In genomic region chr8:84501671-84502308, GRCm38 (mm10) we compare ENCODE assay signal across 9 mouse cellular contexts.
DNase-seq lines count a peak whose midpoint lies in the region; ATAC-seq lines count a peak whose summit lies in the region.
"Had no signal": no experiment of that assay in that cellular context is flagged by ENCODE, and none has a peak within 500 bp of the region (broad histone marks: within the 10 kb centered on the region; RNA-seq: fewer than 3 reads in every experiment).

No protein-coding gene starts in this region.

- no peaks in the 10 kb centered on the region for H3K27me3 ChIP-seq in hindbrain, embryonic 11.5 days (ENCODE audit: control insufficient read depth, insufficient read depth, low read length)
- H3K27me3 ChIP-seq in hindbrain, embryonic 14.5 days (ENCODE audit: control insufficient read depth, insufficient read depth, low read length) = no peaks in the 10 kb centered on the region
- H3K27me3 ChIP-seq in midbrain, embryonic 14.5 days (ENCODE audit: control insufficient read depth, insufficient read depth, low read length) = no peaks in the 10 kb centered on the region
- H3K27me3 ChIP-seq: neural tube, embryonic 12.5 days had no signal

- 0 out of 2 replicates have a peak, but pooled peaks have one; percentile 35 for ATAC-seq in hindbrain, embryonic 11.5 days (ENCODE audit: low FRiP score)
- ATAC-seq in hindbrain, embryonic 14.5 days (ENCODE audit: low FRiP score) = no peak
- no peak for ATAC-seq in midbrain, embryonic 14.5 days (ENCODE audit: low FRiP score, low TSS enrichment)

- 78% methylated on average over 10 of the region's 10 CpGs for WGBS in hindbrain, embryonic 11.5 days
- WGBS in hindbrain, embryonic 14.5 days = 72% methylated on average over 10 of the region's 10 CpGs
- WGBS in midbrain, embryonic 14.5 days = 76% methylated on average over 10 of the region's 10 CpGs

- H3K36me3 ChIP-seq in hindbrain, embryonic 11.5 days (ENCODE audit: control insufficient read depth, insufficient read depth, low read length) = no peaks in the 10 kb centered on the region
- H3K36me3 ChIP-seq in hindbrain, embryonic 14.5 days (replicated peaks; ENCODE audit: control insufficient read depth, insufficient read depth) = no peaks in the 10 kb centered on the region
- no peaks in the 10 kb centered on the region for H3K36me3 ChIP-seq in midbrain, embryonic 14.5 days (ENCODE audit: control insufficient read depth, insufficient read depth, low read length)
- H3K36me3 ChIP-seq: neural tube, embryonic 12.5 days had no signal

- H3K27ac ChIP-seq in hindbrain, embryonic 11.5 days (ENCODE audit: low read depth, low read length) = no peak overlapping the region
- H3K27ac ChIP-seq in hindbrain, embryonic 14.5 days = no peak overlapping the region
- H3K27ac ChIP-seq in midbrain, embryonic 14.5 days (replicated peaks; ENCODE audit: low read depth, low read length) = no peak overlapping the region
- H3K27ac ChIP-seq: neural tube, embryonic 12.5 days had no signal

- no peaks in the 10 kb centered on the region for H3K9me3 ChIP-seq in hindbrain, embryonic 11.5 days (ENCODE audit: control insufficient read depth, low read length)
- H3K9me3 ChIP-seq in hindbrain, embryonic 14.5 days (ENCODE audit: control insufficient read depth, low read length) = no peaks in the 10 kb centered on the region
- no peaks in the 10 kb centered on the region for H3K9me3 ChIP-seq in midbrain, embryonic 14.5 days (ENCODE audit: control insufficient read depth, low read length)
- H3K9me3 ChIP-seq: neural tube, embryonic 12.5 days had no signal

- DNase-seq in hindbrain, embryonic 11.5 days (ENCODE audit: low spot score) = peak; percentile 46
- DNase-seq in hindbrain, embryonic 14.5 days (ENCODE audit: low spot score) = no peak
- DNase-seq in 416B (ENCODE audit: low read depth) = peak; percentile 79
- DNase-seq in adrenal gland, adult (ENCODE audit: inconsistent age in 2 of 2, low spot score in 1 of 2) = peak; percentile 84 to 95
- DNase-seq in gastrocnemius, postnatal 36 days = peak; percentile 64 to 72
- peak; percentile 36 for DNase-seq in midbrain, embryonic 14.5 days
- no peak for DNase-seq in thymus, postnatal 0 days (ENCODE audit: low spot score)
- DNase-seq in spleen, adult 18-20 months = no peak

- H3K4me3 ChIP-seq in hindbrain, embryonic 11.5 days (ENCODE audit: low read depth, low read length) = no peak overlapping the region
- H3K4me3 ChIP-seq in hindbrain, embryonic 14.5 days (replicated peaks; ENCODE audit: low read length) = no peak overlapping the region
- no peak overlapping the region for H3K4me3 ChIP-seq in midbrain, embryonic 14.5 days (replicated peaks; ENCODE audit: low read depth, low read length)
- H3K4me3 ChIP-seq: neural tube, embryonic 12.5 days had no signal

- H3K9ac ChIP-seq in hindbrain, embryonic 11.5 days (ENCODE audit: low read depth, low read length) = no peak overlapping the region
- H3K9ac ChIP-seq in hindbrain, embryonic 14.5 days = no peak overlapping the region
- no peak overlapping the region for H3K9ac ChIP-seq in midbrain, embryonic 14.5 days (replicated peaks; ENCODE audit: low read length)
- H3K9ac ChIP-seq: neural tube, embryonic 12.5 days had no signal

- H3K4me1 ChIP-seq in hindbrain, embryonic 11.5 days (replicated peaks; ENCODE audit: control insufficient read depth, insufficient read depth, low read length) = no peaks in the 10 kb centered on the region
- H3K4me1 ChIP-seq in hindbrain, embryonic 14.5 days (replicated peaks; ENCODE audit: control insufficient read depth, insufficient read depth, low read length) = no peaks in the 10 kb centered on the region
- H3K4me1 ChIP-seq in midbrain, embryonic 14.5 days (ENCODE audit: control insufficient read depth, insufficient read depth, low read length) = no peaks in the 10 kb centered on the region

- intact Hi-C loops in gastrocnemius, postnatal 36 days (cut with DNase I) = no loop called here

- H3K4me2 ChIP-seq in hindbrain, embryonic 11.5 days (replicated peaks; ENCODE audit: low read depth, low read length) = no peak overlapping the region
- no peak overlapping the region for H3K4me2 ChIP-seq in hindbrain, embryonic 14.5 days (replicated peaks)
- no peak overlapping the region for H3K4me2 ChIP-seq in midbrain, embryonic 14.5 days (ENCODE audit: low read length)
- H3K4me2 ChIP-seq: neural tube, embryonic 12.5 days had no signal

Comparison
In these comparisons a context has a peak if more than half of its experiments do, and no peak if none do; other contexts are left out.
1. DNase-seq: peak in hindbrain, embryonic 11.5 days (single experiment), 416B (single experiment), adrenal gland, adult (2 of 2), gastrocnemius, postnatal 36 days (2 of 2) and midbrain, embryonic 14.5 days (single experiment); none in hindbrain, embryonic 14.5 days (single experiment), thymus, postnatal 0 days (single experiment) and spleen, adult 18-20 months (0 of 2).